ENCODE assay signal across 28 mouse cellular contexts in the genomic region with DNA sequence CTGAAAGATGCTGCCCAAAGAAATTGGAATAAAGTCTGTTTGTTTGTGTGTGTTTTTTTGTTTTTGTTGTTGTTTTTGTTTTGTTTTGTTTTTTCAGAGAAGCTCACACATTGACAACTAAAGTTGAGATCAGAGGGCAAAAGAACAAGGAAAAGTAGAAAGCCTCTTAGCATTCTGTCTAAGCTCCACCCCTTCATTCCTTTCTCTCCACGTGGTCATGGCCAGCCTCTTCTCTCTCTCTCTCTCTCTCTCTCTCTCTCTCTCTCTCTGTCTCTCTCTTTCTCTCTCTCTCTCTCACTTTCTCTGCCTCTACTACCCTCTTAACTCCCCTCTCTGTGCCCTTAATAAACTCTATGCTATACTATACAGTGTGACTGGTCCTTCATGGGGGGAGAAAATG.
A peak's percentile ranks its signal among the peaks of the same experiment; 100 is the strongest.
DNase-seq lines count a peak whose midpoint lies in the region; ATAC-seq and TF ChIP-seq lines count a peak whose summit lies in the region.
"Had no signal": no experiment of that assay in that cellular context is flagged by ENCODE, and none has a peak within 500 bp of the region (broad histone marks: within the 10 kb centered on the region; RNA-seq: fewer than 3 reads in every experiment).

No protein-coding gene starts in this region.

- no peak overlapping the region for H3K4me3 ChIP-seq in heart, embryonic 13.5 days
- no peak overlapping the region for H3K4me3 ChIP-seq in midbrain, embryonic 13.5 days (replicated peaks)
- H3K4me3 ChIP-seq in midbrain, embryonic 11.5 days (ENCODE audit: low read depth, low read length) = no peak overlapping the region
- H3K4me3 ChIP-seq in myocyte = no peak overlapping the region
- H3K4me3 ChIP-seq: embryonic facial prominence, embryonic 10.5 days; embryonic facial prominence, embryonic 13.5 days; forebrain, embryonic 10.5 days; forebrain, embryonic 13.5 days; heart, adult 2 months; hindbrain, embryonic 10.5 days; hindbrain, embryonic 13.5 days; intestine, embryonic 15.5 days had no signal

- no peak for ATAC-seq in heart, embryonic 13.5 days (ENCODE audit: extremely low read depth, insufficient number of reproducible peaks, low FRiP score, low TSS enrichment)
- 0 out of 2 replicates have a peak, but pooled peaks have one; percentile 34 for ATAC-seq in midbrain, embryonic 13.5 days
- ATAC-seq in midbrain, embryonic 11.5 days (ENCODE audit: low FRiP score) = no peak
- ATAC-seq: activated CD4-positive, CD25-positive, alpha-beta regulatory T cell, adult 4 months; forebrain, embryonic 13.5 days; forebrain, embryonic 16.5 days; hindbrain, embryonic 16.5 days; intestine, embryonic 15.5 days had no signal

- 0 out of 2 replicates have a peak, but pooled peaks cover 12% of the 10 kb centered on the region for H3K27me3 ChIP-seq in heart, embryonic 13.5 days (replicated peaks)
- H3K27me3 ChIP-seq in midbrain, embryonic 13.5 days = peaks cover 4% of the 10 kb centered on the region; the same call in 1 of the 2 replicates
- no peaks in the 10 kb centered on the region for H3K27me3 ChIP-seq in midbrain, embryonic 11.5 days (ENCODE audit: control insufficient read depth, insufficient read depth, low read length)
- no peaks in the 10 kb centered on the region for H3K27me3 ChIP-seq in myocyte (ENCODE audit: control insufficient read depth, insufficient read depth, insufficient read length)
- H3K27me3 ChIP-seq: hindbrain, embryonic 13.5 days; intestine, embryonic 15.5 days had no signal

- WGBS in heart, embryonic 13.5 days = 19% methylated on average over 1 of the region's 1 CpGs
- 14% methylated on average over 1 of the region's 1 CpGs for WGBS in midbrain, embryonic 13.5 days
- 29% methylated on average over 1 of the region's 1 CpGs for WGBS in midbrain, embryonic 11.5 days

- no peak for DNase-seq in heart, postnatal 25 days (ENCODE audit: low spot score)
- no peak for DNase-seq in midbrain, embryonic 11.5 days (ENCODE audit: low spot score, missing footprints)
- DNase-seq in neural tube, embryonic 10.5 days (ENCODE audit: extremely low spot score, low spot score) = no peak
- DNase-seq: adrenal gland, adult 8-10 months; adrenal gland, postnatal 25 days; cerebellum, adult 11-12 months; cerebellum, adult 8-10 months; cerebellum, postnatal 10 days; cerebellum, postnatal 36 days; embryo, embryonic 11 days; gastrocnemius, postnatal 10 days; gastrocnemius, postnatal 36 days; kidney, adult 11 months had no signal

- H3K36me3 ChIP-seq in heart, embryonic 13.5 days = no peaks in the 10 kb centered on the region
- no peaks in the 10 kb centered on the region for H3K36me3 ChIP-seq in midbrain, embryonic 13.5 days
- no peaks in the 10 kb centered on the region for H3K36me3 ChIP-seq in midbrain, embryonic 11.5 days (ENCODE audit: control insufficient read depth, insufficient read depth, low read length)
- no peaks in the 10 kb centered on the region for H3K36me3 ChIP-seq in myocyte (ENCODE audit: control insufficient read depth, insufficient read depth)
- H3K36me3 ChIP-seq: embryonic facial prominence, embryonic 10.5 days; embryonic facial prominence, embryonic 13.5 days; forebrain, embryonic 10.5 days; hindbrain, embryonic 10.5 days; hindbrain, embryonic 13.5 days; intestine, embryonic 15.5 days had no signal

- no peak for TF ChIP-seq POLR2A in myocyte (IDR thresholded peaks at IDR 0.05; ENCODE audit: insufficient read length, low read depth)

- intact Hi-C loops in heart, postnatal 25 days (cut with DNase I) = no loop called here

- no peaks in the 10 kb centered on the region for H3K79me2 ChIP-seq in myocyte (ENCODE audit: control insufficient read depth, insufficient read depth)

- H3K4me1 ChIP-seq in heart, embryonic 13.5 days = peaks cover 12% of the 10 kb centered on the region
- no peaks in the 10 kb centered on the region; the same call in 1 of the 2 replicates for H3K4me1 ChIP-seq in midbrain, embryonic 13.5 days (replicated peaks)
- no peaks in the 10 kb centered on the region; the same call in 1 of the 2 replicates for H3K4me1 ChIP-seq in midbrain, embryonic 11.5 days (ENCODE audit: control insufficient read depth, insufficient read depth, low read length)
- H3K4me1 ChIP-seq: intestine, embryonic 15.5 days had no signal

- no peaks in the 10 kb centered on the region for H3K9me3 ChIP-seq in heart, embryonic 13.5 days
- no peaks in the 10 kb centered on the region for H3K9me3 ChIP-seq in midbrain, embryonic 13.5 days
- H3K9me3 ChIP-seq in midbrain, embryonic 11.5 days (ENCODE audit: control insufficient read depth, low read length) = no peaks in the 10 kb centered on the region
- H3K9me3 ChIP-seq: embryonic facial prominence, embryonic 10.5 days; embryonic facial prominence, embryonic 13.5 days; forebrain, embryonic 10.5 days; forebrain, embryonic 13.5 days; hindbrain, embryonic 10.5 days; hindbrain, embryonic 13.5 days; intestine, embryonic 15.5 days had no signal

- H3ac ChIP-seq in myocyte (ENCODE audit: control insufficient read depth, insufficient read length) = no peak overlapping the region

- no peak overlapping the region for H3K4me2 ChIP-seq in heart, embryonic 13.5 days
- H3K4me2 ChIP-seq in midbrain, embryonic 13.5 days (replicated peaks) = no peak overlapping the region
- no peak overlapping the region for H3K4me2 ChIP-seq in midbrain, embryonic 11.5 days
- peak overlapping the region; percentile 40 for H3K4me2 ChIP-seq in myocyte (ENCODE audit: low read depth)
- H3K4me2 ChIP-seq: embryonic facial prominence, embryonic 13.5 days; forebrain, embryonic 13.5 days; heart, embryonic 11.5 days; hindbrain, embryonic 13.5 days; intestine, embryonic 15.5 days had no signal

- H3K9ac ChIP-seq in heart, embryonic 13.5 days = no peak overlapping the region
- H3K9ac ChIP-seq in midbrain, embryonic 13.5 days (replicated peaks) = no peak overlapping the region
- no peak overlapping the region for H3K9ac ChIP-seq in midbrain, embryonic 11.5 days (ENCODE audit: low read length)
- H3K9ac ChIP-seq: embryonic facial prominence, embryonic 13.5 days; forebrain, embryonic 13.5 days; hindbrain, embryonic 13.5 days; intestine, embryonic 15.5 days had no signal

- peak overlapping the region; percentile 69 for H3K27ac ChIP-seq in heart, embryonic 13.5 days (replicated peaks)
- no peak overlapping the region for H3K27ac ChIP-seq in midbrain, embryonic 13.5 days
- H3K27ac ChIP-seq in midbrain, embryonic 11.5 days (ENCODE audit: low read depth, low read length) = no peak overlapping the region
- H3K27ac ChIP-seq: embryonic facial prominence, embryonic 10.5 days; embryonic facial prominence, embryonic 13.5 days; forebrain, embryonic 10.5 days; forebrain, embryonic 13.5 days; heart, adult 2 months; hindbrain, embryonic 10.5 days; hindbrain, embryonic 13.5 days; intestine, embryonic 15.5 days had no signal

TF ChIP-seq in myocyte, 11 proteins besides CTCF, POLR2A, EP300 and RAD21:
- peak; percentile 57 for TF ChIP-seq USF1 (IDR thresholded peaks at IDR 0.05; ENCODE audit: low read depth)
- no peak for TF ChIP-seq MYOD1 (IDR thresholded peaks at IDR 0.05; ENCODE audit: control insufficient read depth in 1 of 3, insufficient read length in 2 of 3, low read depth in 2 of 3)
- TF ChIP-seq MYOG (IDR thresholded peaks at IDR 0.05; ENCODE audit: control insufficient read depth in 1 of 3, insufficient read depth in 1 of 3, insufficient read length in 2 of 3, low read depth in 2 of 3) = no peak
- no peak for TF ChIP-seq E2F4 (IDR thresholded peaks at IDR 0.05; ENCODE audit: insufficient read depth)
